Mouse (Mus musculus): ENCODE measurements around the gene Car3. TPM values are rescaled to one million over a fixed set of nuclear protein-coding genes. Genes with fewer than 3 reads are reported as not detected.
"Not testable (repeated sequence)": the region's sequence is repeated elsewhere in the genome, so short reads cannot be mapped to it uniquely, and the experiment has no call there.

The Car3 gene
- polyA plus RNA-seq (2015; fragmentation: Nextera tagmentation; extraction: Ambion mirVana), result 138 and 165 TPM in 2 replicates

DNA sequence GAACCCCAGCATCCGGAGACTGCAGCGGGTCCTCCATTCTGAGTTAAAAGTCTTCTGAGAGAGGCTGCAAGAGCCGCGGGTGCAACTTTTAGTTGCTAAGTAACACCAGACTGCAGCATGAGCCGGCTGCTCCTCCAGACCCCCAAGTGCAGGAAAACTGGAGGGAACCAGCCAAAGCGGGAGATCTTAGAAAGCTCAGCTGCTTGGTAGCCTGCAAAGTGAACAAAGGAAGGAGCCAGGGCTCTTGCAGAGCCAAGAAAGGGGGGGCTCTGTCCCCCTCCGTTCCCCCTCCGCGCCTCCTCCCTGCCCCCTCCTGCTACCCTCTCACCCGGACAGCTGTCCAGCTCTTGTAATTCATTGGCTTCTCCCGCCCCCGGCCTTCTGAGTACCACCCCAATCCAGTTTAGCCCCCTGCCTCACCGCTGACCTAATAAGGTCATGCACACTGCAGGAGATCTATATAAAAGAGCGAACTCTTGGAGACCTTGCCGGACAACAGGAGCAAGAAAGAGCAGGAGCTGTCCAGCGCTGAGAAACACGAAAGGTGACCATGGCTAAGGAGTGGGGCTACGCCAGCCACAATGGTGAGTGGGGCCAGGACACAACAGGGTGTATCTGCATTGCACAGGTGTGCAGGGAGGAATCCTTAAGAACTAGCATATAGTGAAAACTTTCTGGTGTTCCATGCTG, at the start of gene Car3:
TSS of gene Car3 (plus strand) at position 491 of the 690 bp plus-strand sequence.
- peak within 1 kb of the TSS; percentile 1; the same call in 1 of the 2 replicates for H3K9ac ChIP-seq (ENCODE audit: low read depth, low read length)
- peak within 1 kb of the TSS; percentile 53 for H3K4me2 ChIP-seq (ENCODE audit: low read depth, low read length)
- H3K27me3 ChIP-seq (ENCODE audit: control insufficient read depth, insufficient read depth, low read depth, low read length), result peaks cover 13% of the 10 kb centered on the region
- no peaks in the 10 kb centered on the region for H3K9me3 ChIP-seq (replicated peaks; ENCODE audit: control insufficient read depth, low read length)
- no peaks in the 10 kb centered on the region for H3K36me3 ChIP-seq (ENCODE audit: control insufficient read depth, insufficient read depth)
- H3K4me3 ChIP-seq (ENCODE audit: low read depth, low read length), result peak within 1 kb of the TSS; percentile 47
- WGBS (ENCODE audit: insufficient replicate concordance), result 5% methylated on average over 18 of the region's 18 CpGs
- H3K4me1 ChIP-seq (ENCODE audit: control insufficient read depth, low read depth, low read length), result no peaks in the 10 kb centered on the region
- peak; percentile 50 for ATAC-seq (ENCODE audit: low read depth)
- H3K27ac ChIP-seq (ENCODE audit: low read length), result peak within 1 kb of the TSS; percentile 49; the same call in 1 of the 2 replicates

DNA sequence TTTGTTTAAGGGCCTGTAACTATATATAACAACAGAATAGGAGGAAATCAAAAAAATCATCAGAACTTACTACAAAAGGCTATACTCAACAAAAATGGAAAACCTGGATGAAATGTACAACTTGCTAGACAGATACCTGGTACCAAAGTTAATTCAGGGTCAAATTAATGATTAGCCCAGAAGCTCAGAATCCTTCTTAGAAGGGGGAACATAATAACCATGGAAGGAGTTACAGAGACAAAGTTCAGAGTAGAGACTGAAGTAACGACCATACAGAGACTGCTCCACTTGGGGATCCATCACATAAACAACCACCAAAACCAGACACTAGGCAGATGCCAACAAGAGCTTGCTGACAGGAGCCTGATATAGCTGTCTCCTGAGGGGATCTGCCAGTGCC, 47.9 kb upstream of the Car3 start:
- not testable (repeated sequence) for H3K4me3 ChIP-seq (ENCODE audit: low read depth, low read length); H3K4me2 ChIP-seq (ENCODE audit: low read depth, low read length); H3K27ac ChIP-seq (ENCODE audit: low read length); H3K27me3 ChIP-seq (ENCODE audit: control insufficient read depth, insufficient read depth, low read depth, low read length); H3K9ac ChIP-seq (ENCODE audit: low read depth, low read length); H3K4me1 ChIP-seq (ENCODE audit: control insufficient read depth, low read depth, low read length); H3K9me3 ChIP-seq (replicated peaks; ENCODE audit: control insufficient read depth, low read length); ATAC-seq (ENCODE audit: low read depth); H3K36me3 ChIP-seq (ENCODE audit: control insufficient read depth, insufficient read depth)
- 44% methylated on average over 1 of the region's 1 CpGs for WGBS (ENCODE audit: insufficient replicate concordance)

- H3K27ac ChIP-seq (ENCODE audit: low read length), result no peak overlapping the region
- H3K4me3 ChIP-seq (ENCODE audit: low read depth, low read length), result no peak overlapping the region
- no peaks in the 10 kb centered on the region for H3K4me1 ChIP-seq (ENCODE audit: control insufficient read depth, low read depth, low read length)
- H3K9ac ChIP-seq (ENCODE audit: low read depth, low read length), result no peak overlapping the region
- no peaks in the 10 kb centered on the region for H3K9me3 ChIP-seq (replicated peaks; ENCODE audit: control insufficient read depth, low read length)
- H3K4me2 ChIP-seq (ENCODE audit: low read depth, low read length), result no peak overlapping the region
- no peaks in the 10 kb centered on the region for H3K36me3 ChIP-seq (ENCODE audit: control insufficient read depth, insufficient read depth)
- peak; percentile 62 for ATAC-seq (ENCODE audit: low read depth)
- H3K27me3 ChIP-seq (ENCODE audit: control insufficient read depth, insufficient read depth, low read depth, low read length), result no peaks in the 10 kb centered on the region
- 56% methylated on average over 1 of the region's 1 CpGs for WGBS (ENCODE audit: insufficient replicate concordance)
These were observed 43.3 kb upstream of the Car3 start for GRCm38 (mm10) chr3:14819844-14820504.

DNA sequence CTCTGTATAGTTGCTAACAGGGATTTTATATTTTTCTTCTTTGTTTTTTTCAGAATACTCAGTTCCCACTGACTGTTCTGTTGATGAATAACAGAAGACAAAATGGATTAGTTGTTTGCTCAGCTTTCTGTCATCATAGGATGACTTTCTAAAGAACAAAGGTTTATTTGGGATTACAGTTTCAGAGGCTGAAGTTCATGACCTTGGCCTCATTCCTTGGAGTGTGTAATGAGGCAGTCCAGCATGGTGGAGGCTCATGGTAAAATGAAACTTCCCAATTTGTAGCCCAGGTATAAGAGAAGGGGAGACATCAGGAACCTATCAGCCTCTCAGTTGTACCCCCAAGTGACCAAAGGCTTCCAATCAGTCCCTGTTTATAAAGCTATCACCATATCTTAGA, 34.4 kb upstream of the Car3 start:
- Histone ChIP-seq H3K9me3 (replicated peaks; ENCODE audit: control insufficient read depth, low read length) (no peaks in the 10 kb centered on the region), H3K27ac (ENCODE audit: low read length) (no peak overlapping the region), H3K4me1 (ENCODE audit: control insufficient read depth, low read depth, low read length) (no peaks in the 10 kb centered on the region), H3K9ac (ENCODE audit: low read depth, low read length) (no peak overlapping the region), H3K27me3 (ENCODE audit: control insufficient read depth, insufficient read depth, low read depth, low read length) (no peaks in the 10 kb centered on the region), H3K4me3 (ENCODE audit: low read depth, low read length) (no peak overlapping the region), H3K4me2 (ENCODE audit: low read depth, low read length) (no peak overlapping the region), H3K36me3 (ENCODE audit: control insufficient read depth, insufficient read depth) (no peaks in the 10 kb centered on the region)
- ATAC-seq (ENCODE audit: low read depth), result peak; percentile 82

GRCm38 (mm10) chr3:14831219-14831835, 32.0 kb upstream of the Car3 start:
- H3K4me3 ChIP-seq (ENCODE audit: low read depth, low read length), result no peak overlapping the region
- no peak overlapping the region for H3K4me2 ChIP-seq (ENCODE audit: low read depth, low read length)
- WGBS (ENCODE audit: insufficient replicate concordance), result 59% methylated on average over 5 of the region's 5 CpGs
- no peaks in the 10 kb centered on the region for H3K27me3 ChIP-seq (ENCODE audit: control insufficient read depth, insufficient read depth, low read depth, low read length)
- ATAC-seq (ENCODE audit: low read depth), result no peak
- no peaks in the 10 kb centered on the region for H3K4me1 ChIP-seq (ENCODE audit: control insufficient read depth, low read depth, low read length)
- no peaks in the 10 kb centered on the region for H3K36me3 ChIP-seq (ENCODE audit: control insufficient read depth, insufficient read depth)
- no peak overlapping the region for H3K9ac ChIP-seq (ENCODE audit: low read depth, low read length)
- H3K9me3 ChIP-seq (replicated peaks; ENCODE audit: control insufficient read depth, low read length), result no peaks in the 10 kb centered on the region
- no peak overlapping the region for H3K27ac ChIP-seq (ENCODE audit: low read length)

GRCm38 (mm10) chr3:14832766-14833165, 30.5 kb upstream of the Car3 start:
- Histone ChIP-seq H3K36me3 (ENCODE audit: control insufficient read depth, insufficient read depth) (no peaks in the 10 kb centered on the region), H3K27ac (ENCODE audit: low read length) (no peak overlapping the region), H3K4me3 (ENCODE audit: low read depth, low read length) (no peak overlapping the region), H3K9ac (ENCODE audit: low read depth, low read length) (no peak overlapping the region), H3K9me3 (replicated peaks; ENCODE audit: control insufficient read depth, low read length) (no peaks in the 10 kb centered on the region), H3K4me1 (ENCODE audit: control insufficient read depth, low read depth, low read length) (no peaks in the 10 kb centered on the region), H3K27me3 (ENCODE audit: control insufficient read depth, insufficient read depth, low read depth, low read length) (no peaks in the 10 kb centered on the region), H3K4me2 (ENCODE audit: low read depth, low read length) (no peak overlapping the region)
- peak; percentile 86 for ATAC-seq (ENCODE audit: low read depth)

GRCm38 (mm10) chr3:14838936-14839335, 24.4 kb upstream of the Car3 start:
- WGBS (ENCODE audit: insufficient replicate concordance), result 63% methylated on average over 1 of the region's 1 CpGs
- Histone ChIP-seq H3K36me3 (ENCODE audit: control insufficient read depth, insufficient read depth) (no peaks in the 10 kb centered on the region), H3K27me3 (ENCODE audit: control insufficient read depth, insufficient read depth, low read depth, low read length) (no peaks in the 10 kb centered on the region), H3K27ac (ENCODE audit: low read length) (no peak overlapping the region), H3K4me2 (ENCODE audit: low read depth, low read length) (no peak overlapping the region), H3K9ac (ENCODE audit: low read depth, low read length) (no peak overlapping the region), H3K4me1 (ENCODE audit: control insufficient read depth, low read depth, low read length) (no peaks in the 10 kb centered on the region), H3K9me3 (replicated peaks; ENCODE audit: control insufficient read depth, low read length) (no peaks in the 10 kb centered on the region), H3K4me3 (ENCODE audit: low read depth, low read length) (no peak overlapping the region)
- ATAC-seq (ENCODE audit: low read depth), result peak; percentile 68

DNA sequence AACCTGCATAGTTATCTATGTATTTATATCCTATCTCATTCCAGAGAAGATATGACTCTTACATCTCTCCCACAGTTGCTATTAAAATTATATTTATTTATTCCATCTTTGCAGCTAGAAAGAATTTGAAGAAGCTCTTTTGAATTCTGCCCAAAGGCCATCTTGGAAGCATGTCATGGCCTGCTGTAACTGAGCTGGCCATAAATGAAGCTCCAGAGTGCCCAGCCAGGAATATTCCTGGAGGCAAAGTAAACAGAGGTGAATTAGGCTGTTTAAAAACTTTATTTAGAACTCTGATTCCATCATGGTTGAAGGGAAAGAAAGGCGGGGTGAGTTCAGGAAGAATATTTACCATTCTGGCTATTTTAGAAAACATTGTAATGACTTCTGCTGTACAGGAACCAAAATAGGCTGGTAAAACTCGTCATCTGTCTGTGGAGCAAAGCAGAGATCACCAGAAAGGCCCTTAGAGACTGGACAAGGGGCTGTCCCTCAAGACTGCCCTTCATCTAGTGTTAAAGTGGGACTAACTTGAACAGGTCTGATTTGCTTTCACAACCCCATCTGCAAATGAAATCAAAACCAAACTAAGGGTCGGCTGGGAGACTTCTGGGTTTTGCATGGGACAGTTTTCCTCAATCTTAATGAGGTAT, 23.7 kb upstream of the Car3 start:
- Histone ChIP-seq H3K27ac (ENCODE audit: low read length) (no peak overlapping the region), H3K9ac (ENCODE audit: low read depth, low read length) (no peak overlapping the region), H3K36me3 (ENCODE audit: control insufficient read depth, insufficient read depth) (no peaks in the 10 kb centered on the region), H3K27me3 (ENCODE audit: control insufficient read depth, insufficient read depth, low read depth, low read length) (no peaks in the 10 kb centered on the region), H3K4me1 (ENCODE audit: control insufficient read depth, low read depth, low read length) (no peaks in the 10 kb centered on the region), H3K9me3 (replicated peaks; ENCODE audit: control insufficient read depth, low read length) (no peaks in the 10 kb centered on the region), H3K4me2 (ENCODE audit: low read depth, low read length) (no peak overlapping the region), H3K4me3 (ENCODE audit: low read depth, low read length) (no peak overlapping the region)
- 59% methylated on average over 3 of the region's 3 CpGs for WGBS (ENCODE audit: insufficient replicate concordance)
- ATAC-seq (ENCODE audit: low read depth), result no peak
